In genomic region chr6:113848655-113849054, GRCm38 (mm10) we compare ENCODE assay signal across 12 mouse cellular contexts.
"Had no signal": no experiment of that assay in that cellular context is flagged by ENCODE, and none has a peak within 500 bp of the region (broad histone marks: within the 10 kb centered on the region; RNA-seq: fewer than 3 reads in every experiment).

No protein-coding gene starts in this region.

- ATAC-seq: lung, postnatal 0 days; midbrain, embryonic 13.5 days had no signal

- H3K36me3 ChIP-seq: limb, embryonic 10.5 days; liver, embryonic 15.5 days; midbrain, embryonic 13.5 days had no signal

- H3K27me3 ChIP-seq: liver, embryonic 15.5 days; midbrain, embryonic 13.5 days had no signal

- H3K9ac ChIP-seq: liver, embryonic 15.5 days; midbrain, embryonic 13.5 days had no signal

- H3K27ac ChIP-seq: limb, embryonic 10.5 days; liver, embryonic 15.5 days; midbrain, embryonic 13.5 days had no signal

- H3K9me3 ChIP-seq: limb, embryonic 10.5 days; liver, embryonic 15.5 days; midbrain, embryonic 13.5 days had no signal

- H3K4me1 ChIP-seq: limb, embryonic 10.5 days; liver, embryonic 15.5 days had no signal

- H3K4me3 ChIP-seq: limb, embryonic 10.5 days; liver, embryonic 15.5 days; midbrain, embryonic 13.5 days had no signal

- H3K4me2 ChIP-seq: liver, embryonic 11.5 days; liver, embryonic 15.5 days; midbrain, embryonic 13.5 days had no signal

- DNase-seq: kidney, postnatal 25 days; layer of hippocampus, adult 9-11 months; lung, adult 2 months; lung, postnatal 36 days; right cerebral cortex, adult 18-20 months; right cerebral cortex, postnatal 25 days; thymus, postnatal 4 days had no signal
